Mouse (Mus musculus) spleen, adult 12 weeks (tissue): Measurements from ENCODE around the gene Cyp27b1.
"Not testable (repeated sequence)": the region's sequence is repeated elsewhere in the genome, so short reads cannot be mapped to it uniquely, and the experiment has no call there.

Experiments
- DNase-seq: peaks from one replicate; pipeline ENCODE4 v3.0.0; 2022; ENCODE audit warnings: low spot score

Cyp27b1 gene

DNA sequence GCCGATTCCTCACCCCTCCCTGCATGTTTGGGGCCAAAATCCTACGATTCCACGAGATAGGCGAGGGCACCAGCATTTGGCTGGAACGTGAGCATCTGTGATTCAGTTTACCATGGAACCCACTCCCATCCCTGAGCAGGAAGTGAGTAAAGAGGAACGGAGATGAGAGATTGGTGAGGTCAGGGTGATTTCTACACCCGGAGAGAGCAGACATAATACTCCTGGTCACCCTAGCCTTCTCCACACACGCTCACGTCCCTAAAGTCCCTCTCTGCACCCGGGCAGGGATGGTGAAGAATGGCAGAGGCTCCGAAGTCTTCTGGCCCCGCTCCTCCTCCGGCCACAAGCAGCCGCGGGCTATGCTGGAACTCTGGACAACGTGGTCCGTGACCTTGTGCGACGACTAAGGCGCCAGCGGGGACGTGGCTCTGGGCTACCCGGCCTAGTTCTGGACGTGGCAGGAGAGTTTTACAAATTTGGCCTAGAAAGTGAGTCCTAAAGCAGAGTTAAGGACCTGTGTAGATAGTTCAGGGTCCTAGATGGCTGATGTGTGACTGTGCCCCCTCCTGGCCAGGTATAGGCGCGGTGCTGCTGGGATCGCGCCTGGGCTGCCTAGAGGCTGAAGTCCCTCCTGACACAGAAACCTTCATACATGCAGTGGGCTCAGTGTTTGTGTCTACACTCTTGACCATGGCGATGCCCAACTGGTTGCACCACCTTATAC is 1.5 kb downstream of the Cyp27b1 start:
- DNase-seq = no peak

DNA sequence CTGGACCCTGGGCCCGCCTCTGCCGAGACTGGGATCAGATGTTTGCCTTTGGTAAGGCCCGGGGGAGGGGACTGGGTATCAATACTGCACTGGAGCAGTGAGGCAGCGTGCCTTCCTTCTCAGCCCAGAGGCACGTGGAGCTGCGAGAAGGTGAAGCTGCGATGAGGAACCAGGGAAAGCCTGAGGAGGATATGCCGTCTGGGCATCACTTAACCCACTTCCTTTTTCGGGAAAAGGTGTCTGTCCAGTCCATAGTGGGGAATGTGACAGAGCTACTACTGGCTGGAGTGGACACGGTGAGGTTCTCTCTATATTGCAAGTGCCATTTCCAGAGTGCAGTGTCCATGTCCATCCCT is 2.0 kb downstream of the Cyp27b1 start:
- no peak for DNase-seq

GRCm38 (mm10) chr10:127054646-127055045 is 6.6 kb downstream of the Cyp27b1 start:
- DNase-seq = no peak

DNA sequence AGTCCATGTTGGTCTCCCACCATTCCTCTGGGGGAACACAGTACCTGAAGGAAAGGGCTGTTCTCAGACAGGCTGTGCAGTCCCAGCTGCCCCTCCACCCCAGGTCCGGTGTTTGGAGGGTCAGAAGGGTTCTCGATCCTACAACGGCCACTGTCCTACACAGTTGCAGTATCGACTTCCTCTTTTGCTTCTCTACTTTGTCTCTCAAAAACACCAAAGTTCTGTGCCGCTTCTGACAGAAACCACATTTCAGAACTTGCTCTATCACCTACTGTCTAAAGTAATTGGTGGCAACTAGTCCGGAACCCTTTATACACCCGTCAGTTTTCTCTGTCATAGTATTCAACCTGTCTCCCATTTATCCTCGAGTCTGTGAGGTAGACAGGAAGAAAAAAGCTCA is 7.4 kb downstream of the Cyp27b1 start:
- DNase-seq = no peak

DNA sequence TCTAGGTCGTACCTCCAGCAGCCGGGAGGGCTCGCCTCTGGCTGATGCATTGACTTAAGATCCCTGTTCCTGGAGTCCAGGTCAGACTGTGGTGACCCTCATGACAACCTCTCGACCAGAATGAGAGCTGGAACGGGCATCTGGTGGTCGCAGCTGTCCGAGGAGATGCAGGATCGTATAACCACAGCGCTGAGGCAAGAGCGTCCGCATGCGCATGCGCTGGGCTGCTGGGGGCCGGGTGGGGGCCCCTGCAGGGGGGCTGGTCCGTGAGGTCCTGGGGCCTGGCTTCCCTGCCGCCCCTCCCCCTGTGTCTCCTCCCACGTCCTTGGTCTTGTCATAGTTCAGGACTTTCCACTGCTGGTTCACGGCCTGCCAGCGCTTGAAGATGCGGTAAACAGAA is 8.4 kb downstream of the Cyp27b1 start:
- DNase-seq = no peak

DNA sequence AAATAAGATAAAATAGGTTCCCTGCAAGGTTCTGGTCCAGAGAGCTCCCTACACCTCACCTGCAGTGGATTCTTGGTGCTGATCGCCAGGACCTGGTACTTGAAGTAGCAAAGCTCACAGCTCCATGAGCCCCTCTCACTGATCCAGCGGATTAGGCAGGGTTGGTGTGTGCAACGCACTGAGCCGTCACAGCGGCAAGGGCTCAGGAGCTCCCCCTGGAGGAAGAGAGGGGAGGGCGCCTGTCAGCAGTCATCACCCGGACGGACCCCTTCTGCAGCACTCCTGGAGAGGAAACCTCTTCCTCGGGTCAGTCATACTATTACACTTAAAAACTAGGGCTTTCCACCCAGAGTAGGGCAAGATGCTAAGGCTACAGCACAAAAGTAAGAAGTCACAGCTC is 10.1 kb downstream of the Cyp27b1 start:
- DNase-seq = peak; percentile 57

GRCm38 (mm10) chr10:127058708-127059107 is 10.7 kb downstream of the Cyp27b1 start:
- DNase-seq = no peak

- no peak for DNase-seq
Measured at GRCm38 (mm10) chr10:127059174-127059967, 11.3 kb downstream of the Cyp27b1 start.

GRCm38 (mm10) chr10:127059968-127060916 is 12.2 kb downstream of the Cyp27b1 start, which contains the start of gene March9:
Gene March9 (minus strand): TSS chr10:127060184.
- peak; percentile 48 for DNase-seq

DNA sequence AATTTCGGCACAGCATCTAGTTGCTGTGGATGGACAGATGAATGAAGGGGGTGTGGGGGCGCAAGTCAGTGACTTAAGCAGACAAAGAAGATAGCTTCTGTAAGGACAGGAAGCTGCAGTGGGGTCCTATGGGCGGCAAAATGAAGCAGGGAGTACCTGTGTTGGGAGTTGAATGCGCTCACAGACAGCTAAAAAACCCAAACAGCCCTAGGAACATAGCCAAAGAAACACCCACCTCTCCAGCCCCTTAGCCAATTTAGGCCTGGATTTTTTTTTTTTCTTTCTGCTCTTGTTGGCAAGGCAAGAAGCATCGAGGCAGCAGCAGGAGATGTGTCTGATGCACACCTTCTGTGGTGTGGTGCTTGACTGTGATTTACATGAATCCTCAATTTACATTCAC is 13.0 kb downstream of the Cyp27b1 start:
- DNase-seq = no peak

GRCm38 (mm10) chr10:127061513-127061912 is 13.5 kb downstream of the Cyp27b1 start:
- no peak for DNase-seq

- not testable (repeated sequence) for DNase-seq
Measured at GRCm38 (mm10) chr10:127062101-127062500, 14.1 kb downstream of the Cyp27b1 start.

DNA sequence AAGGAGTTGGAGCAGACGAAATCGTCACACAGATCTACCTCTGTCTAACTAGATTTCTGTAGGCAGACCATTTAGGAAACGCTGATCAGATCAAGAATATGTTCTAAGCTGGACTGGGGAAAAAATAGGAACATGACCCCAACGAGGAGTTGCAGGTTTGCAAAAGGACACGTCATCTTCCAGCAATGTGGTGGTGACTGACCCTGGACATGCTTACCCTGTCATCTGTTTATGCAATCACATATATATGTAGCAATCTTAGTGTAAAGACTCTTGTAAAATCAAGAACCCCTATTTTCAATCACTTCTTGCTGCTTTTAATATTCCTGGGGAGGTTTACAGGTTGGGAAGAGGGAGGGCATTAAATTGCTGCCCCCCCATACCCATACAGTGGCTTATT is 14.5 kb downstream of the Cyp27b1 start:
- no peak for DNase-seq

- DNase-seq = peak; percentile 85
Measured at GRCm38 (mm10) chr10:127063239-127063872, 15.3 kb downstream of the Cyp27b1 start, which contains the start of gene Cdk4. Gene Cdk4 (plus strand): TSS chr10:127063534.

- DNase-seq = no peak
Measured at GRCm38 (mm10) chr10:127063913-127064870, 16.1 kb downstream of the Cyp27b1 start.

DNA sequence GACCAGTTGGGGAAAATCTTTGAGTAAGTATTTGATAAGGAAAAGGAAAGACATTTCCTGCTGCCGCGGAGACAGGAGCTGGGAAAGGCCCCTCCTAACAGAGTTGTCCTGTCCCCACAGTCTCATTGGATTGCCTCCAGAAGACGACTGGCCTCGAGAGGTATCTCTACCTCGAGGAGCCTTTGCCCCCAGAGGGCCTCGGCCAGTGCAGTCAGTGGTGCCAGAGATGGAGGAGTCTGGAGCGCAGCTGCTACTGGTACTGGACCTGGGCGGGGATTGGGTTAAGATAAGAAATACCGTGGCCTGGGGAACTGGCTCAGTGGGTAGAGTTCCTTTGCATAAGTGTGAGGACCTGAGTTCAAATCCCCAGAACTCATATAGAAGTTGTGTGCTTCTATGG is 17.9 kb downstream of the Cyp27b1 start:
- no peak for DNase-seq

DNA sequence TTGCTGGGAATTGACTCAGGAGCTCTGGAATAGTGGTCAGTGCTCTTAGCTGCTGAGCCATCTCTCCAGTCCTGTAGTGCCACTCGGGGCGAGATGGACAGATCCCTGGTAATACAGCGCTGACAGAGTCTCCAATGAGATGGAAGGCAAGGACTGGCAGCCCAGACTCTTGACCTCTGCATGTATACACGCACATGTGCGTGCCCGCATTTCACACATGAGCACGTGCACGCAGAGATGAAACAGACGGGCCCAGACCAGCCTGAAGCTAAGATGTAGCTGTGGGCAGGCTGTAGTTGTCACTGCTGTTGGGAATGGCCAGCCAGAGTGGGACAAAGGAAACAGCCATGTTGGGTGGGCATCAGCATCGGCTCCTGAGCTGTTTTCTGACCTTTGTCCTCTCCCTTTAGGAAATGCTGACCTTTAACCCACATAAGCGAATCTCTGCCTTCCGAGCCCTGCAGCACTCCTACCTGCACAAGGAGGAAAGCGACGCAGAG is 18.5 kb downstream of the Cyp27b1 start:
- DNase-seq = no peak

- DNase-seq = no peak
Measured at GRCm38 (mm10) chr10:127068360-127069038, 20.4 kb downstream of the Cyp27b1 start.

DNA sequence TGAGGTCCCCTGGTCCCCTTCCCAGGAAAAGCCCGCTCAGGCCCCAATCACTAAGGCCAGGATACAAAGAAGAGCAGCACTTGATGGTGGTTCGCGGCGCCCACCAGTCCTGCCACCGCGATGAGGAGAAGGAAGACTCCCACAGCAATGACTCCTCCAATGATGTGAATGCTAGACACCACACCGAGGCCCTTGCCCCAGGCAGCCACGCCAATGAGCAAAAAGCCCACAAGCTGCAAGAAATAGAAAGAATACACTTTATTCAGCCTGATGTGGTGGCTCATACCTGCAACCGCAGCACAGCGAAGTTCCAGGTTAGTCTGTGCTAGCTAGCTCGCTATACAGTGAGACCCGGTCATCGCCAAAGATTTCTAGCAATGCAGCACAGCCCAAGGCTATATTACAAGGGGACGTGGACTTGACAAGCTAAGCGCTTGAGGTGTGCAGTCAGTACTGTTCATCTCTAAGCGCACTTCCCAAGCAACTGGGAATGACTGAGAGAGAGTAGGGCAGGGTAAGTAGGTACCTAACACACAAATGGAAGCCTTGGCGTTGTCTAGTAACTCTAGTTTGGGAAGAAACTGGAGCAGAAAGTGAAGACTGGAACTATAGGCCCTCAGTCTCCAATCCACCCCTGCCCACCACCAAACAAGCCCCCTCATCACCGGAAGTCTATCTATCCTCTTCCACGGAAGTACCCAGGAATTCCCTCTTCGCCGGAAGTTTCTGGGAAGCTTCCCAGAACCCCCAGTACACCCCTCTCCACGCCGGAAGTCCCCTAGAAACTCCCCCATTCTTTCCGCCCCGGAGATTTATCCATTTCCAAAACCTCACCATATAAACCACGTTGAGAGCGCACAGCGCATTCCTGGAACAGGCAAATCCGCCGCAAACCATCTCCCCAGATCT is 21.5 kb downstream of the Cyp27b1 start:
- no peak for DNase-seq
